33 mouse cellular contexts compared by ENCODE assay signal in the genomic region with DNA sequence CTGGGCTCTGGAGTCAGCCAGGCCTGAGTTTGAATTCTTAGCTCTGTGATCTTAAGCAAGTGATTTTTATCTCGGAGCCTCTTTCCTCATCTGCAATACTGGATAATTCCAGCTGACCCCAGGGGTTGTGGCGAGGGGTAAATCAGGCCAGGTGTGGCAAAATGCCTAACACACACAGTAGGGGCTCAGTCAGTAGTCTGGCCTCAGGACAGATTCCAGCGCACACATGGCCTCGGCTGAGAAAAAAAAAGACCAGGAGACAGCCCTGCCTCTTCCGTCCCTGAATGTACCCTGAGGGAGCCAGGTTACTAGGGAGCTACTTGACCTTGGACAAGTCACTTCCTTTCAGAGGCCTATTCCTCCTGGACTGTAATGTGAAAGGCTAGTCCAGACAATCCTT. TPM values are rescaled to one million over a fixed set of nuclear protein-coding genes. Genes with fewer than 3 reads are reported as not detected.
A peak's percentile ranks its signal among the peaks of the same experiment; 100 is the strongest.
DNase-seq lines count a peak whose midpoint lies in the region; ATAC-seq and TF ChIP-seq lines count a peak whose summit lies in the region.
"Had no signal": no experiment of that assay in that cellular context is flagged by ENCODE, and none has a peak within 500 bp of the region (broad histone marks: within the 10 kb centered on the region; RNA-seq: fewer than 3 reads in every experiment).

No protein-coding gene starts in this region.

- H3K4me2 ChIP-seq in intestine, postnatal 0 days (replicated peaks; ENCODE audit: low read depth): no peak overlapping the region
- no peak overlapping the region for H3K4me2 ChIP-seq in intestine, embryonic 16.5 days (ENCODE audit: low read depth, low read length)
- H3K4me2 ChIP-seq: forebrain, embryonic 15.5 days; limb, embryonic 12.5 days; liver, embryonic 15.5 days; midbrain, embryonic 13.5 days; neural tube, embryonic 15.5 days had no signal

- peaks cover 38% of the 10 kb centered on the region for H3K36me3 ChIP-seq in intestine, postnatal 0 days (ENCODE audit: control insufficient read depth, insufficient read depth)
- peaks cover 4% of the 10 kb centered on the region; the same call in 1 of the 2 replicates for H3K36me3 ChIP-seq in intestine, embryonic 16.5 days (ENCODE audit: control insufficient read depth, insufficient read depth, low read length)
- peaks cover 13% of the 10 kb centered on the region for H3K36me3 ChIP-seq in E14TG2a.4 (ENCODE audit: insufficient read depth, low read length)
- H3K36me3 ChIP-seq in forebrain, embryonic 10.5 days (replicated peaks): peaks cover 14% of the 10 kb centered on the region
- H3K36me3 ChIP-seq: forebrain, embryonic 15.5 days; limb, embryonic 12.5 days; midbrain, embryonic 13.5 days; neural tube, embryonic 15.5 days had no signal

- no peak for ATAC-seq in intestine, postnatal 0 days
- no peak for ATAC-seq in intestine, embryonic 16.5 days
- ATAC-seq in inflammation-experienced regulatory T-cells, adult 6 months: no peak
- ATAC-seq: forebrain, embryonic 15.5 days; hindbrain, embryonic 16.5 days; midbrain, embryonic 13.5 days had no signal

- H3K4me3 ChIP-seq in intestine, postnatal 0 days (ENCODE audit: low read depth, low read length): no peak overlapping the region
- no peak overlapping the region for H3K4me3 ChIP-seq in intestine, embryonic 16.5 days (ENCODE audit: low read length)
- H3K4me3 ChIP-seq in E14TG2a.4 (replicated peaks; ENCODE audit: low read length): peak overlapping the region; percentile 39
- no peak overlapping the region for H3K4me3 ChIP-seq in forebrain, embryonic 10.5 days
- H3K4me3 ChIP-seq: forebrain, embryonic 15.5 days; left cerebral cortex, adult 2 months; limb, embryonic 12.5 days; liver, embryonic 15.5 days; midbrain, embryonic 13.5 days; neural tube, embryonic 15.5 days had no signal

- TF ChIP-seq CTCF in intestine, postnatal 0 days (IDR thresholded peaks at IDR 0.05; ENCODE audit: low read depth): no peak
- TF ChIP-seq CTCF in E14TG2a.4 (conservative IDR thresholded peaks at IDR 0.05; ENCODE audit: low read length): no peak

- 67% methylated on average over 5 of the region's 5 CpGs for WGBS in intestine, postnatal 0 days
- WGBS in intestine, embryonic 16.5 days: 74% methylated on average over 5 of the region's 5 CpGs
- 81% methylated on average over 5 of the region's 5 CpGs for WGBS in forebrain, embryonic 10.5 days

- 0 out of 2 replicates have a peak overlapping the region, but pooled peaks have one; percentile 0 for H3K27ac ChIP-seq in intestine, postnatal 0 days (ENCODE audit: low read depth, low read length)
- no peak overlapping the region for H3K27ac ChIP-seq in intestine, embryonic 16.5 days (ENCODE audit: low read length)
- no peak overlapping the region for H3K27ac ChIP-seq in forebrain, embryonic 10.5 days
- H3K27ac ChIP-seq: forebrain, embryonic 15.5 days; left cerebral cortex, adult 2 months; limb, embryonic 12.5 days; liver, embryonic 15.5 days; macrophage; midbrain, embryonic 13.5 days; neural tube, embryonic 15.5 days had no signal

- H3K9me3 ChIP-seq in intestine, postnatal 0 days (ENCODE audit: control insufficient read depth): no peaks in the 10 kb centered on the region
- H3K9me3 ChIP-seq in intestine, embryonic 16.5 days (ENCODE audit: control insufficient read depth, low read length): no peaks in the 10 kb centered on the region
- no peaks in the 10 kb centered on the region for H3K9me3 ChIP-seq in E14TG2a.4 (ENCODE audit: low read length)
- H3K9me3 ChIP-seq in forebrain, embryonic 10.5 days: no peaks in the 10 kb centered on the region
- H3K9me3 ChIP-seq: forebrain, embryonic 15.5 days; limb, embryonic 12.5 days; liver, embryonic 15.5 days; midbrain, embryonic 13.5 days; neural tube, embryonic 15.5 days had no signal

- peak; percentile 89 for DNase-seq in ES-CJ7 (ENCODE audit: low read depth, low spot score)
- peak; percentile 83 for DNase-seq in fat pad, adult 2 months (ENCODE audit: extremely low read depth, low read depth, low spot score)
- no peak for DNase-seq in forebrain, embryonic 10.5 days (ENCODE audit: extremely low spot score, low spot score)
- DNase-seq: adrenal gland, adult 8-10 months; cerebellum, adult 11 months; cerebellum, adult 9-10 months; cerebellum, postnatal 36 days; heart, postnatal 14 days; kidney, adult 11 months; lung, postnatal 10 days; retina, postnatal 1 day; right cerebral cortex, postnatal 14 days; thymus, postnatal 36 days had no signal

- H3K27me3 ChIP-seq in intestine, postnatal 0 days (replicated peaks; ENCODE audit: control insufficient read depth, insufficient read depth, low read length): no peaks in the 10 kb centered on the region
- H3K27me3 ChIP-seq in intestine, embryonic 16.5 days (replicated peaks; ENCODE audit: control insufficient read depth, insufficient read depth, low read length): no peaks in the 10 kb centered on the region
- H3K27me3 ChIP-seq in E14TG2a.4 (ENCODE audit: insufficient read depth, low read length): peaks cover 35% of the 10 kb centered on the region
- peaks cover 23% of the 10 kb centered on the region for H3K27me3 ChIP-seq in forebrain, embryonic 10.5 days (ENCODE audit: poor library complexity, severe bottlenecking)
- H3K27me3 ChIP-seq: CH12.LX; forebrain, embryonic 15.5 days; limb, embryonic 12.5 days; liver, embryonic 15.5 days; neural tube, embryonic 15.5 days had no signal

- H3K4me1 ChIP-seq in intestine, postnatal 0 days (replicated peaks; ENCODE audit: control insufficient read depth, insufficient read depth, low read length): peaks cover 16% of the 10 kb centered on the region
- H3K4me1 ChIP-seq in intestine, embryonic 16.5 days (ENCODE audit: control insufficient read depth, insufficient read depth, low read length): peaks cover 49% of the 10 kb centered on the region
- peaks cover 97% of the 10 kb centered on the region for H3K4me1 ChIP-seq in E14TG2a.4 (replicated peaks; ENCODE audit: low read depth, low read length)
- H3K4me1 ChIP-seq in forebrain, embryonic 10.5 days: peaks cover 57% of the 10 kb centered on the region

- no peak overlapping the region for H3K9ac ChIP-seq in intestine, postnatal 0 days (ENCODE audit: low read depth, low read length)
- no peak overlapping the region for H3K9ac ChIP-seq in intestine, embryonic 16.5 days (ENCODE audit: low read depth, low read length)
- H3K9ac ChIP-seq: forebrain, embryonic 15.5 days; limb, embryonic 12.5 days; liver, embryonic 15.5 days; midbrain, embryonic 13.5 days; neural tube, embryonic 15.5 days had no signal

RNA-seq across cellular contexts. Expression of a gene that starts 11.6 kb away (rescaled TPM):
- polyA plus RNA-seq in intestine, postnatal 0 days (2015; fragmentation: Nextera tagmentation; extraction: Ambion mirVana): 14.3 and 20.8 TPM in 2 replicates
- polyA plus RNA-seq in intestine, embryonic 16.5 days (2015; fragmentation: Nextera tagmentation; extraction: Ambion mirVana): 10.0 and 11.3 TPM in 2 replicates
- 10 to 100 TPM; 11.1 to 16.2 (median 11.4) TPM for polyA plus RNA-seq in inflammation-experienced regulatory T-cells, adult 6 months (2017; shearing (Covaris generic))
- polyA plus RNA-seq in forebrain, embryonic 10.5 days (2016; fragmentation: Nextera tagmentation; extraction: Ambion mirVana): 0.65 and 0.69 TPM in 2 replicates

RNA-seq across cellular contexts. Expression of a gene that starts 17.9 kb away (rescaled TPM):
- 23.5 and 26.7 TPM in 2 replicates for polyA plus RNA-seq in intestine, postnatal 0 days (2015; fragmentation: Nextera tagmentation; extraction: Ambion mirVana)
- polyA plus RNA-seq in intestine, embryonic 16.5 days (2015; fragmentation: Nextera tagmentation; extraction: Ambion mirVana): 3.5 and 5.0 TPM in 2 replicates
- under 1 TPM; 0.40 to 0.88 (median 0.71) TPM for polyA plus RNA-seq in inflammation-experienced regulatory T-cells, adult 6 months (2017; shearing (Covaris generic))
- 0.23 TPM in 1 of 2 replicates, not detected in the other for polyA plus RNA-seq in forebrain, embryonic 10.5 days (2016; fragmentation: Nextera tagmentation; extraction: Ambion mirVana)
- polyA plus RNA-seq: embryonic facial prominence, embryonic 11.5 days; liver, embryonic 15.5 days; macrophage had no signal

RNA-seq across cellular contexts. Expression of a gene that starts 19.6 kb away (rescaled TPM):
- not detected in 2 replicates for polyA plus RNA-seq in intestine, postnatal 0 days (2015; fragmentation: Nextera tagmentation; extraction: Ambion mirVana)
- polyA plus RNA-seq in intestine, embryonic 16.5 days (2015; fragmentation: Nextera tagmentation; extraction: Ambion mirVana): not detected in 2 replicates
- polyA plus RNA-seq in inflammation-experienced regulatory T-cells, adult 6 months (2017; shearing (Covaris generic)): under 1 TPM in 1 of 3 experiments, not detected in 2; 0.38 TPM
- polyA plus RNA-seq in forebrain, embryonic 10.5 days (2016; fragmentation: Nextera tagmentation; extraction: Ambion mirVana): 0.15 and 0.23 TPM in 2 replicates
- polyA plus RNA-seq: gonadal fat pad, adult 2 months; heart, embryonic 14.5 days; hindbrain, embryonic 16.5 days; kidney, embryonic 14.5 days; limb, embryonic 12.5 days; liver, adult 2 months; liver, embryonic 15.5 days; macrophage; small intestine, adult 2 months; stomach, embryonic 16.5 days had no signal

RNA-seq across cellular contexts. Expression of a gene that starts 21.2 kb away (rescaled TPM):
- 10.0 and 11.5 TPM in 2 replicates for polyA plus RNA-seq in intestine, postnatal 0 days (2015; fragmentation: Nextera tagmentation; extraction: Ambion mirVana)
- polyA plus RNA-seq in intestine, embryonic 16.5 days (2015; fragmentation: Nextera tagmentation; extraction: Ambion mirVana): 2.8 and 5.0 TPM in 2 replicates
- under 1 TPM in 2 of 3 experiments, not detected in 1; 0.20 to 0.54 TPM for polyA plus RNA-seq in inflammation-experienced regulatory T-cells, adult 6 months (2017; shearing (Covaris generic))
- 0.06 and 0.16 TPM in 2 replicates for polyA plus RNA-seq in forebrain, embryonic 10.5 days (2016; fragmentation: Nextera tagmentation; extraction: Ambion mirVana)
- polyA plus RNA-seq: heart, embryonic 14.5 days; liver, adult 2 months; macrophage had no signal

RNA-seq across cellular contexts. Expression of a gene that starts 28.7 kb away (rescaled TPM):
- polyA plus RNA-seq in intestine, postnatal 0 days (2015; fragmentation: Nextera tagmentation; extraction: Ambion mirVana): 29.2 and 32.1 TPM in 2 replicates
- 44.5 and 53.2 TPM in 2 replicates for polyA plus RNA-seq in intestine, embryonic 16.5 days (2015; fragmentation: Nextera tagmentation; extraction: Ambion mirVana)
- polyA plus RNA-seq in inflammation-experienced regulatory T-cells, adult 6 months (2017; shearing (Covaris generic)): 10 to 100 TPM; 43.1 to 63.7 (median 57.5) TPM
- 27.0 and 29.8 TPM in 2 replicates for polyA plus RNA-seq in forebrain, embryonic 10.5 days (2016; fragmentation: Nextera tagmentation; extraction: Ambion mirVana)
